Mouse (Mus musculus) stomach, embryonic 14.5 days (tissue): ENCODE measurements around the gene Hpd. TPM values are rescaled to one million over a fixed set of nuclear protein-coding genes. Genes with fewer than 3 reads are reported as not detected.

Experiments used
- ATAC-seq: fragments of 200-750 bp; cut with Nextera tagmentation; 2 replicates; pipeline ENCODE4 v1.8.0; 2017; ENCODE audit warnings: low read depth, moderate TSS enrichment; ENCODE audit not compliant: insufficient number of reproducible peaks, insufficient read depth, low FRiP score
- H3K27ac ChIP-seq: fragments of 300-500 bp; sonication (generic); 2 replicates; pipeline ENCODE4 v1.5.1; 2014; ENCODE audit warnings: mild to moderate bottlenecking, low read length, moderate library complexity, mixed read lengths
- H3K27me3 ChIP-seq: fragments of 300-500 bp; sonication (generic); 2 replicates; pipeline ENCODE4 v1.6.1; 2014; ENCODE audit warnings: low read length, control low read depth, mixed read lengths; ENCODE audit not compliant: control insufficient read depth, insufficient read depth
- H3K36me3 ChIP-seq: fragments of 300-500 bp; sonication (generic); 2 replicates; pipeline ENCODE4 v1.6.1; 2014; ENCODE audit warnings: mild to moderate bottlenecking, control low read depth, low read length, moderate library complexity, mixed read lengths; ENCODE audit not compliant: control insufficient read depth, insufficient read depth
- H3K4me1 ChIP-seq: fragments of 300-500 bp; sonication (generic); 2 replicates; pipeline ENCODE4 v1.6.1; 2014; ENCODE audit warnings: low read length, control low read depth, mixed read lengths; ENCODE audit not compliant: control insufficient read depth, insufficient read depth
- H3K4me2 ChIP-seq: fragments of 300-500 bp; sonication (generic); replicated peaks from 2 replicates; pipeline ENCODE4 v1.6.1; 2014; ENCODE audit warnings: low read depth, low read length, control low read depth
- H3K4me3 ChIP-seq: fragments of 300-500 bp; sonication (generic); 2 replicates; pipeline ENCODE4 v1.5.1; 2014; ENCODE audit warnings: low read depth, low read length, control low read depth
- H3K9ac ChIP-seq: fragments of 300-500 bp; sonication (generic); replicated peaks from 2 replicates; pipeline ENCODE4 v1.6.1; 2014; ENCODE audit warnings: low read depth, mild to moderate bottlenecking, control low read depth, low read length, moderate library complexity, mixed read lengths
- H3K9me3 ChIP-seq: fragments of 300-500 bp; sonication (generic); 2 replicates; pipeline ENCODE4 v1.6.1; 2016; ENCODE audit warnings: low read depth, low read length, control low read depth; ENCODE audit not compliant: control insufficient read depth
- WGBS: fragments of 180-500 bp; shearing (Covaris S2); extraction: QIAGEN DNeasy Blood & Tissue Kit; methylation state at CpG from one replicate; pipeline ENCODE4 v1.1.7; 2014; 5-methylcytosine and 5-hydroxymethylcytosine counted together
- polyA plus RNA-seq: library from polyadenylated mRNA; unstranded; fragments of >200 nt; fragmentation: Nextera tagmentation; extraction: Ambion mirVana; gene quantifications from 2 replicates; pipeline ENCODE4 v1.2.1, GENCODE M21; 2014

Gene Hpd
- polyA plus RNA-seq, 1 experiment from 2014 or later = not detected

DNA sequence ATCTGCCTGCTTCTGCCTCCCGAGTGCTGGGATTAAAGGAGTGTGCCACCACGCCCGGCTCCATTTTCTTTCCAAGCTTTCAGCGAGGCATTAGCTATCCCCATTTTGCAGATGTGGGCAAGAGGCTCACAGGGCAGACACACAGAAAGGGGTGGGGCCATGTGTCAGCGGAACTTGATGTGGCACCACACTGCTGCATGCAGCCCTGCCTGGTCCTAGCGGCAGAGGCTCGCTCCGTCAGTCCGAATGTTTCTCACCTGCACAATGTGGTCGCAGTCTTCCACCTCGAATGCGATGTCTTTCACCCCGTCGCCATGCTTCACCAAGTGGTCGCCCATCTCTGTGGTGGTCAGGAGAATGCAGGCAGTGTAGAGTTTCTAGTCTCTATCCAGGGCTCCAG, 2.1 kb downstream of the Hpd start:
- Histone ChIP-seq H3K4me3 (no peak overlapping the region), H3K4me1 (no peaks in the 10 kb centered on the region), H3K9me3 (peaks cover 7% of the 10 kb centered on the region; the same call in 1 of the 2 replicates), H3K9ac (no peak overlapping the region), H3K36me3 (no peaks in the 10 kb centered on the region), H3K4me2 (no peak overlapping the region), H3K27ac (no peak overlapping the region), H3K27me3 (no peaks in the 10 kb centered on the region)
- ATAC-seq = no peak
- 89% methylated on average over 15 of the region's 15 CpGs for WGBS

DNA sequence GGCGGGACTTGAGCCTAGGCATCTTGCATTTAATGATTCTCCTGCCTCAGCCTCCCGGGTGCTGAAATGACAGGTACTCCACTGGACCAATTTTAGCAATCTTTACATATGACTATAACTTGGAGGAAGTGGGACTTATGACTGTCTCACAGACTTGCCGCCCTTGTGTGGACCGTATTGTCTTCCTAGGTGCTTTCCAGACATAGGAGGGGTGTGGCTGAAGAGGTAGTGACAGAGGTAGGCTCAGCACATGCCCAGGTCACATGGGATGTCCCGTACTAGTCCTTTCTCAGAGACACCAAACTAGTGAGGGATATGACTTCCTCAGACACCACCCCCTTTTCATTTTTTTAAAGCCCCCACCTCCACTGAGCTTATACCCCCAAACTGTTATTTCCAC, 3.7 kb downstream of the Hpd start:
- Histone ChIP-seq H3K27ac (no peak overlapping the region), H3K9ac (no peak overlapping the region), H3K27me3 (no peaks in the 10 kb centered on the region), H3K9me3 (peaks cover 7% of the 10 kb centered on the region; the same call in 1 of the 2 replicates), H3K36me3 (no peaks in the 10 kb centered on the region), H3K4me1 (no peaks in the 10 kb centered on the region), H3K4me2 (no peak overlapping the region), H3K4me3 (no peak overlapping the region)
- 93% methylated on average over 5 of the region's 5 CpGs for WGBS
- ATAC-seq = no peak

DNA sequence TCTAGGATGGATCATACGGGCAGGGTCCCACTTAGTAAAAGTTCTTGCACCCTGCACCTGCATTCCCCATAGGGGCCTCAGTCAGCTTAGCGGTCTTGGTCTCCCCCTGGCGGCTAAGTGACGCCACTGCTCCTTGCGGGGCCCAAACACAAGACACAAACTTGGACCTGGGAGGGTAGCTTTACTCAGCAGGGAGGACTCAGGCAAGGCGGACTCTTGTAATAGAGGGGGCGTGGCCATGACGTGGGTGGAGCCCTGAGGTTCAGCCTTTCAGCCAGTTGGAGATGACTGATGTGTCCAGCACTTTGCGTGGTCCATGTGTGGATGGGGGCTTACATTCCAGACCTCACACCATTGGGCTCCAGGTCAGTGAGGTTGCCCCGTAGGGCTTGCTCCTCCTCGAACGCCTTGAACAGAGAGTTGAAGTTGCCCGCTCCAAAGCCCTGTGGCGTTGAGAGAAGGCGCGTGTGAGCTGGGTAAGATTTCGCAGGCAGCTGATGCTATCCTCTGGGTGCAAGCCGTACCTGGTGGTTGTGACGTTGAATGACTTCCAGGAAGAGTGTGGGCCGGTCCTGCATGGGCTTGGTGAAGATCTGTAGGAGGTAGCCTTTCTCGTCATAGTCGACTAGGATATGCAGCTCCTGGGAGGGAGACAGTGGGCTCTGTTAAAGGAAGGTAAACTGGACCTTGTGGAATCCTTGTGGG, 10.7 kb downstream of the Hpd start:
- Histone ChIP-seq H3K9ac (no peak overlapping the region), H3K4me3 (peak overlapping the region; percentile 17), H3K27ac (no peak overlapping the region), H3K9me3 (no peaks in the 10 kb centered on the region), H3K4me2 (peak overlapping the region; percentile 25), H3K36me3 (peaks cover 4% of the 10 kb centered on the region; the same call in 1 of the 2 replicates), H3K27me3 (no peaks in the 10 kb centered on the region), H3K4me1 (no peaks in the 10 kb centered on the region)
- peak; percentile 87 for ATAC-seq
- WGBS = 10% methylated on average over 22 of the region's 22 CpGs

DNA sequence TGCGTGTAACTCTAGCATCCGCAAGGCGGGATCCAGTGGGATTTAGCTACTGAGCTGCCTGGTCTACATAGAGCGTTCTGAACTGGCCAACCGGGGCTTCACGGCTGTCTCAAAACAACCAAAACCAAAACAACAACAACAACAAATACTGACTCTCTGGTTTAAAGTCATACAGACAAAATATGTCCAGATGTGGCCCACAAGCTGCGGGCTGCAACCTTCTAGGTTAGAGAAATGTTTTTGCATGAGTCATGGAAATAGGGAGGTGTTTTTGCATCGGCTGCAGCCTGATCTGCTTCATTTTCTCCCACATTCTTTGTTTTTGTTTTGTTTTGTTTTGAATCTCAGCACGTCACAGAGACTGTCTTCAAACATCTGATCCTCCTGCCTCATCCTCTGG, 12.2 kb downstream of the Hpd start:
- WGBS = 81% methylated on average over 9 of the region's 9 CpGs
- no peak for ATAC-seq

DNA sequence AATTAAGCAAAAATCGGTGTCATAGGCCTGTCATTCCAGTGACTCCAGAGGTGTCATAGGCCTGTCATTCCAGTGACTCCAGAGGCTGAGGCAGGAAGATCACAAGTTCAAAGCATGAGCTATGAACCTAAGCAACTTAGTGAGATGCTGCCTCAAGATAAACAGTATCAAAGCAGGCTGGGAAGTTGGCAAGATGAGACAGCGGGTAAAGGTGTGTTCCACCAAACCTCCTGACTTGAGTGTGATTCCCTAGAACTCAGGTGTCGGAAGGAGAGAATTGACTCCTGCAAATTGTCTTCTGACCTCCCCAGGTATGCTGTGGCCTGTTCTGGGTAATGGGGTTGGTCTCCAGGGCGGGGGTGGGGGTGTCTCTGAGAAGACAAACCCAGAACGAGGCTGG, 13.2 kb downstream of the Hpd start, which contains the start of gene Psmd9:
Gene Psmd9, plus strand, starts transcription at position 130 of the 400 bp plus-strand sequence.
- 76% methylated on average over 5 of the region's 5 CpGs for WGBS
- H3K9me3 ChIP-seq = no peaks in the 10 kb centered on the region
- no peak within 1 kb of the TSS for H3K4me2 ChIP-seq
- no peaks in the 10 kb centered on the region for H3K4me1 ChIP-seq
- H3K27me3 ChIP-seq = no peaks in the 10 kb centered on the region
- no peak within 1 kb of the TSS for H3K27ac ChIP-seq
- H3K9ac ChIP-seq = no peak within 1 kb of the TSS
- ATAC-seq = no peak
- H3K36me3 ChIP-seq = peaks cover 18% of the 10 kb centered on the region
- H3K4me3 ChIP-seq = no peak within 1 kb of the TSS

More for the DNA sequence above, 12.2 kb downstream of the Hpd start:
- Histone ChIP-seq H3K9me3 (no peaks in the 10 kb centered on the region), H3K4me1 (no peaks in the 10 kb centered on the region), H3K27me3 (no peaks in the 10 kb centered on the region), H3K36me3 (peaks cover 14% of the 10 kb centered on the region), H3K4me3 (no peak overlapping the region), H3K27ac (no peak overlapping the region), H3K9ac (no peak overlapping the region), H3K4me2 (no peak overlapping the region)

GRCm38 (mm10) chr5:123167591-123167990, 14.9 kb downstream of the Hpd start:
- Histone ChIP-seq H3K4me2 (no peak overlapping the region), H3K4me3 (no peak overlapping the region), H3K9ac (no peak overlapping the region), H3K27me3 (no peaks in the 10 kb centered on the region), H3K4me1 (no peaks in the 10 kb centered on the region), H3K36me3 (peaks cover 35% of the 10 kb centered on the region), H3K27ac (no peak overlapping the region), H3K9me3 (no peaks in the 10 kb centered on the region)
- ATAC-seq = no peak
- WGBS = 63% methylated on average over 5 of the region's 5 CpGs

DNA sequence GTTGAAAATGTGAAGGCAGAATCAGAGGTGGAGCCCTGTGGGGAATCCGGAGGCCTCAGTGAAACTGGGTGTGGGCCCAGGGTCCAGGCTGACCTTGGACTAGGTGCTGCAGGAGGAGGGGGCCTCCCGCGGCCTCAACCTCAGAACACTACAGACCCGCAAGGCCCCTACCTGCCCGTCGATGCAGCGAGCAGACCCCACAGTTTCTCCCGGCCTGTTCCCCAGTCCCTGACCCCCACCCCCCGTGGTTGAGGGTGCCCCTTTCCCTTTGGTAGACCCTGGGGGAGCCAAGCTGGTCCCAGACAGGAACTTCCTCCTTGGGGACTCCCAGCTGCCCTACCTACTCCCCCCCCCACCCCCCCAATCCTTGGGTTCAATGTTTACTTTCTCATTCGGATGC, 16.1 kb downstream of the Hpd start:
- no peak overlapping the region for H3K4me3 ChIP-seq
- no peaks in the 10 kb centered on the region for H3K27me3 ChIP-seq
- no peak for ATAC-seq
- H3K4me2 ChIP-seq = no peak overlapping the region
- H3K36me3 ChIP-seq = peaks cover 44% of the 10 kb centered on the region
- 81% methylated on average over 10 of the region's 10 CpGs for WGBS
- no peaks in the 10 kb centered on the region for H3K9me3 ChIP-seq
- H3K4me1 ChIP-seq = no peaks in the 10 kb centered on the region
- H3K9ac ChIP-seq = no peak overlapping the region
- no peak overlapping the region for H3K27ac ChIP-seq

- Histone ChIP-seq H3K27ac (no peak overlapping the region), H3K27me3 (no peaks in the 10 kb centered on the region), H3K9ac (no peak overlapping the region), H3K4me2 (no peak overlapping the region), H3K9me3 (no peaks in the 10 kb centered on the region), H3K4me1 (no peaks in the 10 kb centered on the region), H3K4me3 (no peak overlapping the region), H3K36me3 (peaks cover 78% of the 10 kb centered on the region)
- no peak for ATAC-seq
- WGBS = 78% methylated on average over 9 of the region's 9 CpGs
Observed at GRCm38 (mm10) chr5:123162942-123163341, 19.6 kb downstream of the Hpd start.

GRCm38 (mm10) chr5:123160341-123160740, 22.2 kb downstream of the Hpd start:
- Histone ChIP-seq H3K27me3 (no peaks in the 10 kb centered on the region), H3K9me3 (no peaks in the 10 kb centered on the region), H3K4me1 (no peaks in the 10 kb centered on the region), H3K36me3 (peaks cover 79% of the 10 kb centered on the region), H3K4me3 (no peak overlapping the region), H3K4me2 (no peak overlapping the region), H3K9ac (no peak overlapping the region), H3K27ac (no peak overlapping the region)
- no peak for ATAC-seq
- 88% methylated on average over 13 of the region's 15 CpGs for WGBS
